Mouse (Mus musculus) cerebellum, postnatal 14 days (tissue): ENCODE data around the gene Cbfa2t2.
"Not testable (repeated sequence)": the region's sequence is repeated elsewhere in the genome, so short reads cannot be mapped to it uniquely, and the experiment has no call there.

ENCODE experiments used
- DNase-seq, 2 experiments: peaks; one replicate each; pipeline ENCODE4 v3.0.0; 2021; ENCODE audit warnings: mixed read lengths in 2 of 2

Gene Cbfa2t2

DNA sequence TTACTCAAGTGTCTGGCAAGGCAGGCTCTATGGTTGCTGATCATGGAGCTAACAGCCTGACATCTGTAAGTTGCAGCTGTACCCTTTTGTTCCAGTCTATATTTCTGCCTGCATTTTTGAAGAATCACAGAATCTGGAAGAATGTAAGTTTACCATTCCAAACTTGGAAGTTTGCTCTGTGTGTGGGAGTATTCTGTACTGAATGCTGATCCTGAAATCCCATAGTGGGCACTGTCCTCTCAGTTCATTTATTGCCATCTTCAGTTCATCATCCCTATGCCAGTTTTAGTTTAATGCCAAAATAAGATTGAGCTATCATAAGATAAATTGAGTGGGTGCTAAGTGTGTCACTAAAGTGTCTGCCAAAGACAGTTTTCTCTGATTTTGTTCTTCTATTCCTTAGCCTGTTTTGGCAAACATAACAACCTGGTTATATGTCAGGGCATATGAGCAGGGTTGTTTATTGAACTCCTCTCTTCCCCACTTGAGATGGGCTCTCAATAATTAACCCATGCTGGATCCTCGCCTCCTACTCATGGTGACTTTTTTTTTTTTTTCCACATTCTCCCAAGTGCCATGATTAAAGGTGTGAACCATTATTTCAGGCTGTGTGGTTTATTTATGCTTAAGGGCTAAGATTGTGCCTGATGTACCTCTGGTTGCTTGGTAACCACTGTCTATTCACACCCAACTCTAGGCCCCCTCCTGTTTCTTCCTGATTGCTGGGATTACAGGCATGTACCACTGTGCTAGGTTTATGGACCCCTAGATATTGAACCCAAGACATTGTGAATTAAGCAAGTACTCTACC is 38.2 kb downstream of the Cbfa2t2 start:
- no peak for DNase-seq

DNA sequence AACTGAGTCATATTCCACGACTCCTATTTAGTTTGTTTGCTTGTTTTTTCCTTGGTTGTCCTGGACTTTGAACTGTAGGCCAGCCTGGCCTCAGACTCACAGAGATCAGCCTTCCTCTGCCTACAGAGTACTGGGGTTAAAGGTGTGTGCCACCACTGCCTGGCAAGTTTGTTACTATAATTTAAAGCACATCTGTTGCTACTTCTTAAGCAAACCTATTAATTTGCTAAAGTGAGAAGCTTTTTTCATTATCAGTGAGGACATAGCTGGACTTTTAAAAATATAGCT is 38.7 kb downstream of the Cbfa2t2 start:
- no peak for DNase-seq

DNA sequence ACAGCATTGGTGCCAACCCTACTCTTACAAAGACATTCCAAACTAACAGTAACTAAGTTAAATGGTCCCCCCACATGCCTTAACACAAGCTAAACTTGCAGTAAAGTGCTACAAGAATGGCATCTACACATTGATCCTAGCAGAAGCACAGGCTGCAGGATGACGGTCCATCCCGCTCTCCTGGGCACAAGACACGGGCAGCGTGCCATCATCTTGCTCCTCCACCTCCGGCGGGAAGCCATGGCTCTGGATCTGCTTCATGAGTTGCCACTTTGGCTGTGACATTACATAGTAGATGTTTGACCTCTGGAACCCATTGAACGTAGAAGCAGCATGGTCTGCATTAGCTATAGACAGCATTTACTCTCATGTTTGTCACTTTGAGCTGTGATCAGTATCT is 39.6 kb downstream of the Cbfa2t2 start:
- DNase-seq: peak; percentile 52 to 59

DNA sequence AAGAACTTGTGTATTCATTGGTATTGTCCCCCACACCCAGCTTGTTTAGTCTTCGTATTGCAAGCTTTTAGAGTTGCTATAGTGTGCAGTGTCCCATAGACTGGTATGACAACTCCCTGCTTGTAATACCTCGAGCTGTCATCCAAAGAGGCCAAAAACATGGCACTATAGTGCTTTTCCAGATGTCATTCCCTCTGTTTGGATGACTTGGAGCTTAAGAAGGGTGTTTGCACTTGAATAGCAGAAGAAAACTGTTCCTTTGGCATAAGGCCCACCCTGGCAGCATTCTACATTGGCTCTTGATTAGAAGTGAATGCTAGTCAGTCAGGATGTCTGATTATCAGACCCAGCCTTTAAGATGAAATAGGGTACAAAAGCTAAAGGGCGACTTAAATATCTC is 40.7 kb downstream of the Cbfa2t2 start:
- peak; percentile 57 to 63 for DNase-seq

DNA sequence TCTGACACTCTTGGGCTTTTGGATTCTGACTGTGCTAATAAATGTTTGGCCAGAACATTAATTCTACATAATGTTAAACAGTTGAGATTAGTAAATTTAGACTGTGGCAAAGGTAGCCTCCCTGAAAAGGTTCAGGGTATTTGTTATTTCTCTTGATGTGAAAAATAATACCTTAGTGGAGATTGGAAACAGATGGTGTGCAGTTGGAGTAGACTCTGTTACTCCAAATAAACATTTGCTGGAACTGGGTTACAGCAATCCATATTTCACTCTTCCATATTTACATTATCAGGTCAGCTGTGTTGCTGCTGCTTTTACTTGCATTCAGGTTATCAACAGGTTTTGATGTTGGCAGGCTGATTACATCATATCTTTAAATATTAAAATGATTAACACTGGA is 55.5 kb downstream of the Cbfa2t2 start:
- DNase-seq: no peak

DNA sequence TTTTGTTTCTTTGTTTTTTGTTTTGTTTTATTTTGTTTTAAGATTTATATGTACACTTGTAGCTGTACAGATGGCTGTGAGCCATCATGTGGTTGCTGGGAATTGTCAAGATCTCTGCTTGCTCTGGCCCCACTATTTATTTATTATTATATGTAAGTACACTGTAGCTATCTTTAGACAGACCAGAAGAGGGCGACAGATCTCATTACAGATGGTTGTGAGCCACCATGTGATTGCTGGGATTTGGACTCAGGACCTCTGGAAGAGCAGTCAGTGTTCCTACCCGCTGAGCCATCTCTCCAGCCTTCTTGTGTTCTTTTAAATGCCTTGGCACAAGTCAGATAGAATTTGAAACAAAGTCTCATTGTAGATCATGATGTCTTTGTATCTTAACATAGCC is 57.3 kb downstream of the Cbfa2t2 start:
- DNase-seq: not testable (repeated sequence)

DNA sequence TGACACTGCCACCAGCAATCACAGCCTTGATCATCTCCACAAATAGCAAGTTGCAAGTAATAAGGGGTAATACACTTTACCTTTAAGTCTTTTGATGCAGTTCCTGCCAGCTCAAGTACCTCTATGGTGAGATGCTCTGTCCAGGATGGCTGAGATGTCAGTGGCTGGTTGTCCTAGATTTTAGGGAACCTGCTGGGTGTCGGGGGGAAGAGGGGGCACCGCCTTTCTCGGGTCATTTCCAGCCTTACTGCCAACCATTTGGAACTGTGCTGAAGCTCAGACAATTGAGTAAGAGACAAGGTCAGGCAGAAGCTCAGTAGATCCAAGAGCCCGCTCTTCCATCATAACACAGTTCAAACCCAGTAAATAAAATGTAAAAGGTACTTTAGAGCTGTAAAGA is 58.7 kb downstream of the Cbfa2t2 start:
- peak in 1 of 2 experiments; percentile 28 for DNase-seq

DNA sequence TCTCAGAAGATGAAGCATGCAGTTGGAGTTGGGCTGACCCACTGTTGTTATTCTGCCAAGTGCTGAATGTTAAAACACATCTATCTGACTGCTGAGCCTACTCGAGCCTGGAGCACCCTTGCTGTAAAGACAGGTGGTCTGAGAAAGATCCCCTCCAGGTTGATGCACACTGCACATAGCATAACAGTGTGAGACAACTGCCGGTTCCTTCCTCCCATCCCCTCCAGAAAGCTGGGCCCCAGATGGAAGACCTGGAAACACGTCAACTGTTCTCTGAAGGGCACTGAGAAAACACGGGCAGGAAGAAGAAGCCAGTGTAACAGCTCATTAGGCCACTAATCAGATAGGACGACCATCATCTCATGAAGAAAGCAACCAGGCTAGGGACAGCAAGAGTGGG is 62.3 kb downstream of the Cbfa2t2 start:
- peak; percentile 74 to 77 for DNase-seq

DNA sequence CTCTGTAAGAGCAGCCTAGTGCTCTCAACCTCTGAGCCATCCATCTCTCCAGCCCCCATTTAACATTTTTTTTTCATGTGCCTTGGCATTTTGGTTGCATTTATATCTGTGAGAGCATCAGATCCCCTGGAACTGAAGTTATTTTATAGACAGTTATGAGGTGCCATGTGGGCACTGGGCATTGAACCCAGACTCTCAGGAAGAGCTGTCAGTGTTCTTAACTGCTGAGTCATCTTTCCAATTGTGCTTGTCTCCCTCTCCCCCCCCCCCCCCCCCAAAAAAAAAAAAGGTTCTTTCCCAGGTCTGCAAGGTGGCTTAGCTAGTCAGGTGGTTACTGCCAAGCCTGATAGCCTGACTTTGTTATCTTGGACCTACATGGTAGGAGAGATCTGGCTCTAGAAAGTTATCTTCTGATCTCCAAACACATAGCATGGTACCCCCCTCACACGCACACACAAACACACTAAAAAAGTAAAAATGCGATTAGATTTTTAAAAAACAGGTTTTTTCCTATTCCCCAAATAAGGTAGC is 63.5 kb downstream of the Cbfa2t2 start:
- DNase-seq: peak in 1 of 2 experiments; percentile 26

DNA sequence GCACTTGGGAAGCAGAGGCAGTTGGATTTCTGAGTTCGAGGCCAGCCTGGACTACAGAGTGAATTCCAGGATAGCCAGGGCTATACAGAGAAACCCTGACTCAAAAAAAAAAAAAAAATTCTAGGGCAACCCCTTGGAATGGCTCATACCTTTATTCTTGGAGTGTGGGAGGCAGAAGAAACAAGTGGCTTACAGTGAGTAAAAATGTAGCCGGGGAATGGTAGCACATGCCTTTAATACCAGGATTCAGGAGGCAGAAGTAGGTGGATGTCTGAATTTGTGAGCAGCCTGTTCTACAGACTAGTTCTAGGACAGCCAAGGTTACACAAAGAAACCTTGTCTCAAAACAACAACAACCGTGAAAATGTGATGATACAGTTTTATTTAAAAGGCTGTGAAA is 64.5 kb downstream of the Cbfa2t2 start:
- DNase-seq: no peak

DNA sequence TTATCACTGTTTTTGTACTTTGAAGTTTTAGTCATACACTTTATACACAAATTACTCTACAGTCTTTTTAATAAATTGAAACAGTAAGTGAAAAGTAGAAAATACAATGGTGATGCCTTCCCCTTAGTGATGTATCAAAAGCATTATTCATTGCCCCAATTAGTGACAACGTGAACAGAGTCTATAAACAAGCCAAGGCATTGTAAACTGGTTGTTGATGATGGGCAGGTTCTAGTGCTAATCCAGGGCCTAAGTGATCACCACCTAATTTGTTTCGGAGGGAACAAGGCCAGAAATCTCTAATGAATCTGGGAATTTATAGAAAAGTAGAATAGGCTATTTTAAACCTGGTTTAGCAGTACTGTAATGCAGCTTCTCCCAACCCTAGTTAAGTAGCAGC is 70.8 kb downstream of the Cbfa2t2 start:
- DNase-seq: no peak

DNA sequence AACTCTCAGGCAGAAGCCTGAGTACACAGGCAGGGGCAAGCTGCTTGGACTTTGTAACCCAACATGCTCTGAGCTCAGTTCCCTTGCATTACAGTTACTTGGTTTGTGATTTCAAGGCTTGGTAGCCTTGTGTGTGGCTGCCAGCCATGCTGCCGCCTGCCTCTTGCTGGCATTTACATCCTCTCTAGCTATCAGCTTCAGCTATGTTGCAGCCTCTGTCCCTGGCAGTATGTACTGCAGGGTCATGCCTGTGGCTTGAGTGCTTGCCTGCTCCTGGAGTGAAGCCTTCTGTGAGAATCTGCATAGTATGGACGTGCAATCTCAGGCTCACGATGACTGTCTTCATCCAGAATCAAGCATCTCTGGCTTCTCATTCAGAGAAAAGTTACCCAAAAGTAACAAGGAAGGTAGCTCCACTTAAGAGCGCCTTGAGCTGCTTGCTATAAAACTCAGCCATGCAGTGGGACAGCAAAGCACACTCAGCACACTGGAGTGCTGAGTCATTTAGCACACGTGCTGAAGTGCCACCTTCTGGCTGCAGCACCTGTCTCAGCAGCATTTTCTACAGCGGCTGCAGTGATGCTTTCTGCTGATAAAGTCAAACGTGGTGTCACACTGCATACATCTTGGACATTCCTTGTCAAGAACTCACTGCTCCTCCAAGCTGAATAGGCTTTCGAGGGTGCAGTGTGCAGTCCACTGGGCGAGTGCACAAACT is 71.4 kb downstream of the Cbfa2t2 start:
- peak; percentile 71 to 81 for DNase-seq

DNA sequence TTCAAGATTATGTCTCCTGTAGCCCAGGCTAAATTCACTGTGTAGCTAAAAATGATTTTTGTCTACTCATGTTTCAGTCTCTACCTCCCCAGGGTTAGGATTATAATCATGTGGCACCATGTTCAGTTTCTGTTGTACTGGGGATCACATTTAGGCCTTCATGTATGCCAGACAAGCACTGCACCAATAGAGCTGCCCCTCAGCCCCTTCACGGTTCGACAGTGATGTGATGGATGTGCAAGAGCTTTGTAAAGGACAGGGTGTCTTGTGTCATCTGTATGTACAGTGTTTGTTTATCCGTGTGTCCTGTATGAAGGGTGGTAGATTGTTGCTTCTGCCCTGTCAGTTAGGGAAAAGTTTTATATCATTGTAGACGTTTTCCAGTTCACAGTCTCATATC is 72.2 kb downstream of the Cbfa2t2 start:
- DNase-seq: no peak

DNA sequence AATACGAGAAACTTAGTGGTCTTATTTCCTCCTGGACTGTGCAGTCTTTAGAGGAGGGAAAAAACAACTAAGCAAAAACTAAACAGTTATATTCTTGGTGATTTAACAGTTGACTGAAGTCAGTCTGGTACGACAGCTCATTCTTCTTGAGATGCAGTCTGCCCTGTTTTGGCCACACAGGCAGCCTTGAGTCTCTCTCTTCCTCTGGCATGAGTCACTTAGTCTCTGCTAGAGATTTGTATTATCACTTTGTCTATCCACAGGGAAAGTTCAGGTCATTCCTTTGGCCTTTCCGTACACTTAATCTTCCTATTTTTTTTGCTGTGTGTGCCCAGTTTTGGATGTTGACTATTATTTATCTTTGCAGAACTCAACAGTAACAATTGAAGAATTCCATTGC is 73.9 kb downstream of the Cbfa2t2 start:
- DNase-seq: no peak

DNA sequence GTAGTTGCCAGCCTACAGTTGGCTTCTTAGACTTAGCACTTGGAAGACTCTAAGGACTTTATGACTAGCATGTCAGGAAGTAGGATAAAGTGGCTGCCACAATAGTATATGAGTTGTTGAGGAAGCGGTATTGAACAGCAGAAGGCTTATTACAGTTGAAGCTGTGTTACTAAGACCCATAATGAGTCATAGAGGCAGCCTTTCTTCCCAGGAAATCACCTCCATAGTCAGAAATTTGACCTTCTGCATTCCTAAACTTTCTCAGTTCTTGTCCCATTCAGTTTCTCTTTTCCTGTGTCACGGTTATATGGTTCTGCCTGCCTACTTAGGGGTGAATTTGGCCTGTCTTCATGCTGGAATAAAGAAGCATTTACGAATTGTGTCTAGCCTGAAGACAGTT is 80.7 kb downstream of the Cbfa2t2 start:
- DNase-seq: no peak

DNA sequence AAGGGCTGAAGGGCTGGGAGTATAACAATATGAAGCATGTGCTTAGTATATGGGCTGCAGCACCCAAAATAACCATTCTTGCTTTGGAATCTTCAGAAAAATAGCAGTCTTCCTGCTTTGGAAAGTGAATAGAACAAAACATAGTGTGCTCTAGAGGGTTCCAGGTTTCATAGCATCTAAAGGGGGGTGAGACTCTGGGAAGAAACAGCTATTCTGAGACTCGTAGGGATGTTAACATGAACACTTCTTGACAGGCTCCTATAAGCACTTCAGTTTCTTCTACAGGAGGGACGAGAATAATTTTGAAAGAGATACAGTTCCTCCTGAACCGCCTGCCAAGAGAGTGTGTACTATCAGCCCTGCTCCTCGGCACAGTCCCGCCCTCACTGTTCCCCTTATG is 81.1 kb downstream of the Cbfa2t2 start:
- DNase-seq: no peak

DNA sequence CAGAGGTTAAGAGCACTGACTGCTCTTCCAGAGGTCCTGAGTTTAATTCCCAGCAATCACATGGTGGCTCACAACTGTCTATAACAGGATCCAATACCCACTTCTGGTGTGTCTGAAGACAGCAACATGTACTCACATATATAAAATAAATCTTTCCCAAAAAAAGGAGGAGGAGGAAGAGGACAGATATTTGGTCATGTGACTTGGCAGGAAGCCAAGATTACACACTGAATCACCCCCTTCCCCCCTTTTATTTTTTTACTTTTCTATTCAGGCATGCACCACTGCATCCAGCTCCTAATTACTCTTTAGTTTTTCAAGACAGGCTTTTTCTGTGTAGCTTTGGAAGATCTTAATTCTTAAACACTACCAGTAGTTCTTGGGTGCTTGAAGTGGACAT is 85.2 kb downstream of the Cbfa2t2 start:
- no peak for DNase-seq

DNA sequence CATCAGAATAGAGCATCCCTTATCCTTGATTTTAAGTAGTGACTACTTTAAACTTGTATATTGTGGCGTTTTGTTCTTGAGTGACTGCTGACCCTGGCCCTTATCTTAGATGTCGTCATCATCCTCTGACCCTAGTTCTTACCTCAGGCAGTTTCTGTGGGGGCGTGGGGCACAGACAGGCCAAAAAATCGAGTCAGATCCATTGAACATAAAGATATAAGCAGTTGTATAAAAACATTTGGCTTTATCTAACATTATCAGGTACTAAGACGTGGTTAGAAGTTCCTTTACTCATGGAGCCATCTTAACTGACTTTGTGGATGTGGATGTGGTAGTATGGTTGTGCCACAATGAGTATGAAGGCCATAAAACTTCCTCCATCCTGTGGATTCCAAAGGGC is 86.1 kb downstream of the Cbfa2t2 start:
- DNase-seq: no peak

DNA sequence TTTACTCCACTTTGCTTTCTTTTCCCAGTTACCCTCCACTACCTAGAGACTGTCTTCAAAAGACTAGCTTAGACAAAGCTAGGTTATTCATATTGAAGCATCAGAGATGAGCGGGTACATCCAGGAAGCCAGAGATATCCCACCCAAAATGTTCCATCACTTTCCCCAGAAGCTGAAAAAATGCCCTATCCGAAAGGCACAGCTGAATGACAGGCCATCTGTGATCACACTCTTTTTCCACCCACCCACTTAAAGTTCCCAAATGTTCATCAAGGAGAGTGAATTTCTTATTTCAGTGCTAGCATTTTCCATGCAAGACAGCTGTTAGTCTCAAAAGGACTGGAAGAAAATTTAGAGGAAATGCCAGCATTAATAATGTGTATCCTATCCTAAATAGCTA is 89.0 kb downstream of the Cbfa2t2 start:
- DNase-seq: no peak

DNA sequence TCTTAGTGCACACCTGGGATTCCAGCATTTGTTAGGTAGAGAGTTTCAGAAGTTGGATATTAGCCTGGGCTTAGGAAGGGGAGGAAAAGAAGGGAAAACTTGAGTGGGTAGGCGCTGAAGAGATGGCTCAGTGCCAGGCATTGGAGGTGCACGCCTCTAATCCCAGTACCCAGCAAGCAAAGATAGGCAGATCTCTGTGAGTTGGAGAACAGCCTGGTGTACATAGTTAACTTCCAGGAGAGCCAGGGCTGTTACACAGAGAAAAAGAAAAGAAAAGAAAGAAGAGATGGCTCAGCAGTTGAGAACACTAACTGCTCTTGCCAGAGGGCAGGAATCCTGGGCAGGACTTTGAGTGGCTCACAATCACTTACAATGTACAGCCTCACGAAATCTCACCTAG is 90.2 kb downstream of the Cbfa2t2 start:
- DNase-seq: peak in 1 of 2 experiments; percentile 20

DNA sequence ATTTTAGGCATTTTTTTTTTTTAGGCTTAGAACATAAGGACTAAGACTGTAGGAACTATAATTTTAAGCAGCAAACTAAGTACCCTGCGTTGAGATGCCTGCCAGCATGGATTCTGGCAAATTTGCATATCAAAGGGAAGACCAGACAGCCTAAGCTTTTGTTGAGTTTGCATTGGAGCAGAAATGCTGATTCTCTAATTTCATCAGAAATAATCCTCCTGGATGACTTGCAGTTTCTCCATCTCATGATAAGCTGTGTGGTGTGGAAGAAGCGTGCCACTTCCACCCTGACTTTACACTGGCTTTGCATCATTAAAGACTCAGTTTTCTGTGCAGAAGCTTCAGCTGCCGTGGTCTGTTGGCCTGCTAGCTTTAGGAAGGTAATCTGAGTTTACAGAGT is 96.6 kb downstream of the Cbfa2t2 start:
- DNase-seq: no peak

DNA sequence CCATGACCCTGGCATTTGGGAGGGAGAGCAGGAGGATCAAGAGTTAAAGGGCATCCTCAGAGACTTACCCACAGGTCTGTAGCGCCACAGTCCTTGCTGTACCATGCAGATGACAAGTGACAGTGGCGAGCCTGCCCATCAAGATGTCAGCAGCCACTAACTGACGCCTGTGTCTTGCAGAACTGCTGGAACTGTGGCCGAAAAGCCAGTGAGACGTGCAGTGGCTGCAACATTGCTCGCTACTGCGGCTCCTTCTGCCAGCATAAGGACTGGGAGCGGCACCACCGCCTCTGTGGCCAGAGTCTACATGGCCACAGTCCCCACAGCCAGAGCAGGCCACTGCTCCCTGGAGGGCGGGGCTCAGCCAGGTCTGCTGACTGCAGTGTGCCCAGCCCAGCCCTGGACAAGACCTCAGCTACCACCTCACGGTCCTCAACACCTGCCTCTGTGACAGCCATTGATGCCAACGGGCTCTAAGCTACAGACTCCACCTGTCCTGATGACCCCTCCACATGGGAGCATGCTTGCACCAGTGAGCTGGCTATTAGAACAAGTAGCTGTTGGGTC is 98.5 kb downstream of the Cbfa2t2 start:
- no peak for DNase-seq

DNA sequence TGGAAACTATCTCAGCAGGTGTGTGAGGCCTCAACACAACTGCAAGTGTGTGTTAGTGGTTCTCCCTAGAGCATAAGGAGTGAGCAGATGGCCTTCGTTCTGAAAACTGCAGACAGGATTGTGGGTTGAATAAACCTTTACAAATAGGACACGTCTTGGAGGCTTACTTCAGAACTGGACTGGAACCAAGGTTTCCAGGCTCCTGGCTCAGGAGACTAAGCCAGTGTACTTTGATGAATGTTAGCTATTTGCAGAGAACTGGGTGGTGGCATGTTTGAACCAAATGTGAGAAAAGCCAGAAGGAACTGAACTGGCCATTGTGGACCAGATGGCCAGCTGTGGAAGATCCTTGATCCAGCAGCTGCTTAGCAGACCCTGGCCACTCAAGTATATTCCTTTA is 102.0 kb downstream of the Cbfa2t2 start:
- peak; percentile 28 to 66 for DNase-seq

DNA sequence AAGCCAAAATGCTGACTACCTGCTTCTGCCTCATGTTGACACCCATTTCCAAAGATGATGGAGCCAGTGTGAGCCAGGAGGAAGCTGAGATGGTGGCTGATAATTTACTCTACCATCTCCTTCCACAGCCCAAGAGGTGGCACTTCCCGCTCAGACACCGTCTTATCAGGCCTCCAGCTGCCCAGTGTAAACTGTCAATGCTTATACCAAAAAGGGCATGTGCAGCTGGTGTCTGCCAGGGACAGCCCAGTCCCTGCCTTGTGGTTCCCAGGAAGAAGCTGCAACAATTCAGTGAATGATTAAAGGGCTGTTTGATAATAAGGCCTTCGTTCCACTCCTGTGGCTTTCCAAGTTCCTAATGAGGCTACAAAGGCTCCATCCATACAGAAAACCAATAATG is 102.4 kb downstream of the Cbfa2t2 start:
- peak in 1 of 2 experiments; percentile 24 for DNase-seq
